Mouse (Mus musculus) testis, adult 10 weeks (tissue): ENCODE data around the gene Stub1. TPM values are rescaled to one million over a fixed set of nuclear protein-coding genes. Genes with fewer than 3 reads are reported as not detected.

ENCODE experiments used
- polyA plus RNA-seq: library from polyadenylated mRNA; stranded (reverse); fragments of 350-450 nt; fragmentation: Illumina TruSeq; extraction: RNeasy Lipid Tissue Mini Kit (QIAGEN cat#74804); gene quantifications from one replicate; pipeline ENCODE4 v1.2.3, GENCODE M21; 2014; ENCODE audit warnings: low read depth, low replicate concordance

Gene Stub1
- polyA plus RNA-seq, result 3.4 TPM

DNA sequence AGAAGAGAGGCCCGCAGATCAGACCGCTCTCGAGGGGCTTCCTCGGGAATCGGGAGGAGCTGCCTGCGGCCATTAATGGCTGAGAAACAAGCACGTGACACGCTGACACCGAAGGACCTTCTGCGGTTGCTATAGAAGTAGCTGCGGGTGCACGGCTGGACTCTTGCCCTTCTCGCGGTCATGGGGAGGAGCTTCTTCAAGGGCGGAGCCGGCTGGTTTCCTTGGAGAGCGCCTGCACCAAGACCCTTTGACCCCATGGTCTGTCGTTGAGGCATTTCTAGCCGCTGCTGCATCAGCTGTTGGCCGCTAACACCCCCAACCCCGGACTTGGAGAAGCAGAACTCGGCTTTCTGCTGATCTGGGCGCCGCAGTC lies at the start of gene Stub1:
Gene Stub1 (minus strand): TSS at position 114 of the 373 bp plus-strand sequence.

DNA sequence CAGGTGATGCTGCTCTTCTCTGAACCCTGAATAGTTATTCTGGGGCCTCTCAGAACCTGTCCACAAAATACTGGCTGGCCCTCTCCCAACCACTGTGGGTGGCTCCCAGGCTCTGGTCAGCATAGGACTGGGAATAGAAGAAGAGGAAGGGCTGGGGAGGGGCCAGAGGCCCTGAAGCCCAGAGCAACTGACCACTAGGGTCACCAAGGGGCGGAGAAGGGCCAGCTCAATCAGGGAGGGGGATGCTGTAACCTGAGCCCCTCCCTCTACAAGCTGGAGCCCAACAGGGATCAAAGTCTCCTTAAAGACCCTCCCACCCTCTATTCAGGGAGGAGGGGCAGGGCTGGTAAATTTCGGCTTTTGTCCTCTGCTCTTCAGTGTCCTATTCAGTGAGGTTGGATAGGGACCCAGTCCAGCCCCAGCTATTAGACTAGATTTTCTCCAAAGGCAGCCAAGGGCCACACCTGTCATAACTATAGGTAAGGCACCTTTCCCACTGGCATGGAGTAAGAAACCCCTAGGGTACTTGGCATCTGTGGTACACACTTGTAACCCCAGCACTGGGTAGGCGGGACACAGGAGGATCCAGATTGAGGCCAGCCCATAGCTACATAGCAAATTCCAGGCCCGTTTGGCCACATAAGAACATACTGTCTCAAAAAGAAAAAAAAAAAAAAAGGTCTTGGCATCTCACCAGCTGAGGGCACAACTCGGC lies 47.1 kb upstream of the Stub1 start, which contains the start of gene Wfikkn1:
Gene Wfikkn1 (minus strand): TSS at position 663 of the 715 bp plus-strand sequence.

DNA sequence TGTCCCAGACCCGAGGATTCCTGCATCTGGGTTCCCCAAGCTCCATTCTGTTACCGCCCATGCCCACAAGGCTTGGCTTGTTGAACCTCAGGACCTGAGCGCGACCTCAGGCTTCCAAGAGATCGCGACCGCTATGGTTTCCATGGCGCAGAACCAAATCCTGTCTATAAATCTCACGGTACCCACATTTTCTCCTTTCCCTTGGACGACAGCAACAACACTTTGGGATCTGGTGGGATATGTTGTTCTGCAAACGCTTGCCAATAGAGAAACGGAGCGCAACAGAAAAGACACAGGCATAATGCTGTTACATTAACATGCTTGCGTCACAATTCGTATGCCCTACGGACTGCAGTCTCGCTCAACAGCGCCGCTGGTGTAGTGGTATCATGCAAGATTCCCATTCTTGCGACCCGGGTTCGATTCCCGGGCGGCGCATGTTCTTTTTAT lies 41.5 kb upstream of the Stub1 start, which contains the start of gene Mettl26:
Gene Mettl26 (plus strand): TSS at position 354 of the 450 bp plus-strand sequence.

DNA sequence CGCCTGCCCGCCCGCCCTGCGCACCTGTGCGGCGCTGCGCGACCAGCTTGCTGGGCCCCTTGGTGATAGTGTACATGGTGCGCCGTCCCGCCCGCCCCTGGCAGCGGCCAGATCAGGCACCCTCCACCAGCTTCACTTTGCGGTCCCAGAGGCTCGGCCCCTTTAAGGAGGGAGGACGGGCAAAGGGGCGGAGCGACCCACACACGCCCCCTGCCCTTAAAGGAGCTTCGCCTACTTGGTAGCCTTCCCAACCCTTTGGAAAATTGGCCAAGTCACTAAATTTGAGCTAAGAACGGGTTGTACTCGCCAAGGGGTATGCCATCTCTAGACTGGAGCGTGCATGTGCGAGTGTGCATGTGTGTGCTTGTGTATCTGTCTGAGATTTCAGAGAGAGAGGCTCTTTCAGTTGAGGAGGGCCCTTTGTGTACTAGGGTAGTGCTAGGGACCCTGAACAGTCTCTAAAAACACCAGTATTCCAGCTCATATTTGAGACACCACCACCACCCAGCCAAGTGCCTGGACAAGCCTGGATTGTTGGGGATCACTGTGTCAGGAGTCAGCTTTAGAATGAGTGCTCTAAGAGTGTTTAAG lies 35.5 kb upstream of the Stub1 start, which contains the start of gene Mcrip2:
Gene Mcrip2 (minus strand): TSS at position 164 of the 591 bp plus-strand sequence.

DNA sequence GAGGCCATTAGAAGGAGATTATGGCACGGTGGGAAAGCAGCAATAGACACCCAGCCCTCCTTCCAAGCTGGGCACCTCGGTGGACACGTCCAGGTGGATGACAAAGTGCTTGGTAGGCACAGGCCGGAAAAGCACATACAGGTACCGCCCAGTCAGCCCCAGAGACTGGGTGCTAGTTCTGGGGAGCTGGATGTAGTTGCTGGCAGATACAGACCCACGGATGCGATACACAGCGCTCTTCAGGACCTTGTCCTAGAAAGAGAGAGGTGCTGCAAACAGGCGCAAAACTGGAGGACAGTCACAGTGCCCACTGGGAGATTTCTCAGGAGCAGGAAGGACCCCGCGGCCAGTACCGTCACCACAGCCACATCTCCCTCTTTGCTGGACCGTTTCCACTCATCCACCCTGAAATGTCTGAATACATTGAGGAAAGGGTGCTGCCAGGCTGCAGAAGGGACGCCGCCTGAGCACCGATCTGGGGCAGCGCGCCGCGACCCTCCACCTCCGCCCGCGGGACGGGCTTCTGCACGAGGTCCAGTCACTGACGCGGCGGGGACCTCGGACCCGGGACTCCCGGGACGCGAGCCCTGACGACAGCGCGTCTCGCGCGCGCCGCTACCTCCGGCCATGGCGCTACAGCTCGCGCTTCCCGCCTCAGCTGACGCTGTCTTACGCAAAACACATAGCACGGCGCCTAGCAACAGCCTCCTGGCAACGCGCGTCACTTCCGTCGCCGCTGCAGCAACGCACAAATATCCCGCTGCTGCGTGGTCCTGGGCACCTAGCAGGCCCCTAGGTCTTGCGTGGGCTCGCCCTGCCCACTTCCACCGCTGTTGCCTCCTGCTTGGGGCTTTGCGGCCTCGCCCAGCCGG lies 27.9 kb upstream of the Stub1 start, which contains the start of gene Wdr90:
Gene Wdr90 (minus strand): TSS at position 670 of the 872 bp plus-strand sequence.

DNA sequence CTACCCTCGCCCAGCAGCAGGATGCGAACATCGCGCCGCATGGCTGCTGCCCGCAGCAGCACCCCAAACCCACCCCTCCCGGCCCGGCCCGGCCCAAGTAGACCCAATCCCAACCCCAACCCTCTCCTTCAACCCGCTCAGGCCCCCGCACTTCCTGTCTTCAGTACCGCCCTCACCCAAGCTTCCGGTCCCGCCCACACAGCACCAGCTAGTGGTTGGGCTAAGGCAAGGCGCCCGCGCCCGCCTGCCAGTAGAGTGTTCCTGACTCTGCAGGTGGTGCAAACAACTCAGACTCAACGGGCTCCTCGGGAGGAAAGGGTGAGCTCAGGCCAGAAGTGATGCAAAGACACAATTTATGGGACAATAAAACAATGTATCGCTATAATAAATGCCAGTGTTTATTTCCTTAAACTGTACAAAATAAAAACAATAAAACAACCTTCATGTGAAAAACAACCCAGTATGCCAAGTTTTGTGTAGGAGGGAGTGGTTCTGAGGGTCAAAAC lies 11.2 kb upstream of the Stub1 start, which contains the start of gene Rhot2:
Gene Rhot2 (minus strand): TSS at position 456 of the 506 bp plus-strand sequence.

DNA sequence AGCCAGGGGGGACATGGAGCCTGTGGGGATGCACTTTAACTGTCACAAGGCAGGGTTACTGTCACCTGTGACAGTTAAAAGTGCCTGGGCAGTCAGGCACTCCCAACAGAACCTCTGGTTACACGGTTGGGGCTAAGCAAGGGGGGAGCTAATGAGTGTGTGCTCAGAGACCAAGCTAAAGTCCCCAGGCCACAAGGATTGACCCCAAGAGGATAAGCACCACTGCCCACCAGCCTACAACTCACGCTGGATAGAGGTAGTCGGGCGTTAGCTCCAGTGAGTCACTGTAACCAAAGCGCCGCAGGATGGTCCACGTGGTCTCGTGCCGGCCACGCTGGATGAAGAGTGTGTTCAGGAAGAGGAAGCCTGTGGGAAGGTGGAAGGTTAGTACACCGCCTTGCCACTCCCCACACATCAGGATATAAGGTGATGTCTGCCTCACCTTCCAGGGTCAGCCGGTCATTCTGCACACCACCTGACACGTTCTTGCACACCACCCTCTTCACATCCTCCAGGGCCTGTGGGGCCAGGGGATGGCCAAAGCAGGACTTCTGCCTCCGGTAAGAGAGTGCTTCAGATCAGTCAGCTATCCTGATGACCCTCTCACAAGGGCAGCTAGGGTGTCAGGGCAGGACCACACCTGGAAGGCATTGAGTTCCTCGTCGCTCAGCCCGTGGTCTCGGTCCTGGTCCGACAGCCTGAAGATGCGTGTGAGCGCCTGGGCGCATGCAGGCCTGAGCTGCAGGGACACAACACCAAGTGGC lies 8.1 kb upstream of the Stub1 start, which contains the start of gene Gm20683:
Gene Gm20683 (minus strand): TSS at position 647 of the 764 bp plus-strand sequence.

DNA sequence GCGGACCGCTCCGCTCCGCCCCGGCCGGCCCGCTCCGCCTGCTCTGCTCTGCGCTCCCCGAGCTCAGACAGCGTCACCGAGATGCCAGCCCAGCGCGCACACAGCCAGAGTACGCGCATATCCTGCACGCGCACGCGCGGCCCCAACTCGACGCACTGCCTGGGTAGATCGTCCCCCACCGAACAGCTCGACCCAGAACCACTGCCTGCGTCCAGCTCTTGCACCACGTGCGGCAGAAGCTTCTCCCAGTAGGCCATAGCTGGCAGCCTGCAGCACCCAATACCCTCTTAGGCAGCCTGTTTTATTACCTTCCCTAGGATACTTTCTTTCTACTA lies 3.8 kb upstream of the Stub1 start, which contains the start of gene Rhbdl1:
Gene Rhbdl1 (minus strand): TSS at position 220 of the 335 bp plus-strand sequence.

DNA sequence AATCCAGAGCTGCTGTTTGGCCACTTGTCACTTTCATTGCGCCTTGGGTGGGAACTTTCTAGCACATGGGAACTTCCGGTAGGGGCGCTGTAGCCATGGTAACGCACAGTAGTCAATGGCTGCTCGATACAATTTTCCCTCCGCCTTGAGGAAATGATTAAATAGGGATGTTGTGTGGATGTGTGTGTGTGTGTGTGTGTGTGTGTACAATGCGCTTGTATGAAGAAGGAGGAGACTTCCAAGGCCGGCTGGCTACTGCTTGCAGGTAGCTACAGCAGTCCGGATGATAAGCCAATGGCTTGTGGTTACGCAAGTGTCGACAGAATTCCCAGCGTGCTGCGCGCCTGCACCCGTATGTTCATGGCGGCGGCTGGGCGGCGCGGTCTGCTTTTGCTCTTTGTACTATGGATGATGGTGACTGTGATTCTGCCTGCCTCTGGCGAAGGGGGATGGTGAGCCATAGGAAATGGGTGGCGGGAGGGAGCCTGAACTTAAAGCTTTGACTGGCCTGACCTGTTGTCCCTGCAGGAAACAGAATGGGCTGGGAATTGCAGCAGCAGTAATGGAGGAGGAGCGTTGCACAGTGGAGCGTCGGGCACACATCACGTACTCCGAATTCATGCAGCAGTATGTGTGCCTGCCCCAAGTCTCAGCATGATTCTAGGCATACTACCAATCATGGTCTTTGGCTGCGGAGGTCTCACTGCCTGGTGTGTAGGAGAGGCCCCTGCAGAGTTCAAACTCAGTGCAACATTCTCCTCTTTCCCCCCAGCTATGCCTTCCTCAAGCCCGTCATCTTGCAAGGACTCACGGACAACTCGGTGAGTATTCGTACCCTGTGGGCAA lies 4.3 kb downstream of the Stub1 start, which contains the start of gene Jmjd8:
Gene Jmjd8 (plus strand): TSS at position 156 of the 846 bp plus-strand sequence.

DNA sequence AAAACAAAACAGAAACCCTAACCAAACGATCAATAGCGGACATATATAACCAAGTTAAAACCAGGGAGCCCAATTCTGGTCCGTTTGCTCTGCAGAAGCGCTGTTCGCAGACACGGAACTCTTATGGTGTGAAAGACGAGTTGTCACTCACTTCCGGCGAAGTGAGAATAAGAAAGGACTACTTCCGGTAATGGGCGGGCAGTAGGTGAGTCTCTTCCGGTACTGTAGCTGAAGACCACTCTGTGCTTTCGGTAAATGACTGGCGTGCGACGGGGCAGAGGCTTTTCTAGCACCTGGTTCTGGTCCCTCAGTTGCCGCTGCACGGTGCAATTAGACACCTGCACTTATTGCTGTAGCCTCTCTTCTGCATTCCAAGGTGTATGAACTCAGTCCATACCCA lies 9.8 kb downstream of the Stub1 start, which contains the start of gene Wdr24:
Gene Wdr24 (plus strand): TSS at position 176 of the 400 bp plus-strand sequence.

DNA sequence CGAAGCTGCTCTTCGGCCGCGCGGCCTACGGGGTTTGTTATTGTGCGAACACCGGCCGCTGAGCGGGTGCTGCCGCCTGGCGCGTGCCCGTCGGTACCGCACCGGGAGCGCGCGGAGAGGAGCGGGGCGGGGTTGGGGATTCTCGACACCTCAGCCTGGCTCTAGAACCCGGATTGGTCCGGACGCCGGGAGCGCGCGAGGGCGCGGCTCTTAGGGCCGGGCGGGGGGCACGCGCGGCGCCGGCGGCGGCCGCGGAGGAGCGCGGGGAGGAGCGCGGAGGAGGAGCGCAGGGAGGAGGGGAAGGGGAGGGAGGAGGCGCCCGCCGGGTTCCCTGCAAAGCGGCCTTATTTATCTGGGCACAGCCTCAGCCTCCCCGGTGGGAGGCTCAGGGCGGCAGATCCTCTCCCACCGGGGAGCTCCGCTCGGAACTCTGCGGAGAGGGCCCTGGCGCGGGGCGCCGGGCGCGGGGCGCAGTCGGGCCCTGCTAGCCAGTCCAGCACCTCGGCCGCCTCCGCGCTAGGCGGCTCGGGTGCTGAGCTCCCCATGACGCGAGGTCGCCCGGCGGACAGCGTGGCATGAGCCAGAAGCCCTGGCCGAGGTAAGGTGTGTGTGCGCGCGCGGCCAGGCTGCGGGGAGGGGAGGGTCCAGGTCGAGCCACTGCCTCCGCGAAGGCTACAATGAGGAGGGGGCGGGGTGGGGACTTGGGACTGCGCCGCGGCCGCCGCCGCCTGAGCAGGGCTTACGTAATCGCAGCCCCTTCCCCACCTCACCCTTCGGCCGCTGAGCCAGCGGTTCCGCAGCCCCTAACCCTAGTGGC lies 24.2 kb downstream of the Stub1 start, which contains the start of gene Fbxl16:
Gene Fbxl16 (plus strand): TSS at position 297 of the 817 bp plus-strand sequence.

DNA sequence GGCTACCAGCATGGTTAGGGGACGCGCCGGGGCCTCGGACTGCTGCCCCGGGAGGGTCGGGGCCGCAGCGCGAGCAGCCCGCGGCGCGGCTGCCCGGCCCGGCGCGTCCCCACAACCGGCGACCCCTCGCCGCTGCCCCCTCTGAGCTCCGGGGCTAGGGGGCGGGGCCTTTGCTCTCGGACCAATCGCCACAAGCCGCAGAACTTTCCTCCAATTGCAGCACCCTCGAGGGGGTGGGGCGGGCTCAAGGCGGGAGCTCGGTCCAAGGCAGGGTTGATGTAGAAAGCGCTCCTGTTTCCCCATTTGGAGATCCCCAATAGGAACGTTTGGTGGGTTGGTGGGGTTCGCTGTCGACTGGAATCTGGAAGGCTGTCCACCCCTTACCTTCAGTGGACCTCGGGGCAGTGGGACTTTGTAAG lies 36.2 kb downstream of the Stub1 start, which contains the start of gene Metrn:
Gene Metrn (minus strand): TSS at position 186 of the 419 bp plus-strand sequence.

DNA sequence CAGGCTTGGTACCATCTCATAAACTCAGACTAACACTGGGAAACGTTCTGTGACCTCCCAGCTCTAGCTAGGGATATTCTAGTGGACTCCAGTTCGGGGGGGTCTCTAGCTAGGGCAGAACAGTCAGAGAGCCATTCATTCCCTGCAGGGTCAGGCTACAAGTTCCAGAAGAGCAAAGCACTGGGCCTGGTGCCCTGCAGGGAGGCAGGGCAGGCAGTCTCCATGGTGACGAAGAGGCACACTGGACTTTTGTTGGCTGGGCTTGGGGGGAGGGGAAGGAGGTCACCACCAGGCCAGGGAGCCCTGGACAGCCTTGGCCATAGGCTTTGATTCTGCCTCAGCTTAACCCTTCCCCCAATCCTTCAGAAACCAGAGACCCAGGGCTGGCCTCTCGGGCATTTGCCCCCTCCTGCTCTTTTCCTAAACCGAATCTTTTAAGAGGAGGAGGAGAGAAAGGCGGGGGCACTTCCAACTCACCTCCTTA lies 37.6 kb downstream of the Stub1 start, which contains the start of gene AC134908.4:
Gene AC134908.4 (minus strand): TSS at position 51 of the 484 bp plus-strand sequence.

DNA sequence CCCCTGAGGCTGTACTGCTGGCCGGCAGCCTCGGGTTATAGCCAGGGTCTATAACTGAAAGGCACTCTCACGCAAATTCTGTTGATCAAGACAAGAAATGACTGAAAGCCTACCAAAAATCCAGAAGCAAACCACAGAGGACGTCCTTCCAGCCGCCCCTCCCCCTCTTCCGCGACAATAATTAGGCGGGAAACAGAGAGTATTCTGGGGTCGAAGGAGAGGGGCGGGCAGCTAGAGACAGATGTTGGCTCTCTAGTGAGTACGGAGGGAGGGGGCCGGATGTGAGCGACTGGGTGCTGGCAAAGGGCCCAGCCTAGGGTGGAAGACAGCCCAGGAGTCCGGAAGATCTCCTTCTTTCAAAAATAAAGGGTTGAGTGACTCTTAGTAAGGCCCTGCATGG lies 40.6 kb downstream of the Stub1 start, which contains the start of gene Fam173a:
Gene Fam173a (minus strand): TSS at position 287 of the 400 bp plus-strand sequence.

DNA sequence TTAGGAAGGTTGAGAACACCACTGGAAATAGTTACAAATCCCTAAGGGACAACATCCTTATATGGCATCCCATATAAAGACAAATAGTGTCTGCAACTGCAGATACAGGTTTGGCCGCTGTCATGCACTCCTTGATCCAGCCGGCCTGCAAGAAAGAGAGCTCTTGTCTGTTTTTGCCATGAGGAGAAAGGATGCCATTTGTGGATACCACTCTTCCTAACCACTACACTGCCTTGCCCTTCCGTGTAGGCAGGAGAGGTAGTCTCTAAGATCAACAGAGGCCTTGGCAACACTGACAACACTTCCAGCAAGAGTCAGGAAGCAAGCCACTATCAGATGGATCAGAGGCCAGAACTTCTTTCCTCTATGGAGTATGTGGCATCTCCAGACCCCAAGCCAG lies 46.9 kb downstream of the Stub1 start, which contains the start of gene Ccdc78:
Gene Ccdc78 (plus strand): TSS at position 301 of the 400 bp plus-strand sequence.

DNA sequence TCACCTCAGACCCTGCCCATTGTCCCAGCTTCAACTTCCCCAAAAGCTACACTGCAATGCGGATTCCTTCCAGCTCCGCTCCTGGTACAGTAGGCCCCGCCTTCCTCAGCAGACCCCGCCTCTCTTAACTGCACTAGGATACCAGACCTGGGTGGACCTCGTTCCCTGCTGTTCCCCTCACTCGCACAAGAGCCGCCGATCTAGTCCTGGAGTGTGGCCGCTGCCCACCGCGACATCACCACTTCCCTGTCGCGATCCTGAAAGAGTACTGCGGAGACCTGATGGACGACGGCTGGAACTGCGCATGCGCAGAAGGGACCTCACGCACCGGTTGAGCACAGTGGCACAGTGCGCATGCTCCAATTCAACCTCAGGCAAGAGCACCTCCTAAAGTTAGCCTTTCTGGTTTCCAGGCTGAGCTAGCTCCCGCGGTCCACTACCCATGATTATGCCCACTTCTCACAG lies 47.9 kb downstream of the Stub1 start, which contains the start of gene Haghl:
Gene Haghl (minus strand): TSS at position 393 of the 465 bp plus-strand sequence.

